Mouse (Mus musculus) liver, embryonic 11.5 days (tissue): ENCODE results near the gene Galnt10. TPM values are rescaled to one million over a fixed set of nuclear protein-coding genes. Genes with fewer than 3 reads are reported as not detected.

ENCODE experiments used
- ATAC-seq: fragments of 200-750 bp; cut with Nextera tagmentation; replicated peaks from 2 replicates; pipeline ENCODE4 v1.8.0; 2017; ENCODE audit warnings: moderate number of reproducible peaks, mild to moderate bottlenecking, moderate TSS enrichment, moderate library complexity; ENCODE audit not compliant: low FRiP score
- DNase-seq: peaks from one replicate; pipeline ENCODE4 v3.0.0-alpha.2; 2017; ENCODE audit warnings: low spot score
- H3K27ac ChIP-seq: fragments of 300-500 bp; sonication (generic); 2 replicates; pipeline ENCODE4 v1.5.1; 2014; ENCODE audit warnings: mild to moderate bottlenecking, low read depth, low read length, control low read depth
- H3K27me3 ChIP-seq: fragments of 300-500 bp; sonication (generic); replicated peaks from 2 replicates; pipeline ENCODE4 v1.6.1; 2014; ENCODE audit warnings: low read length, mixed read lengths; ENCODE audit not compliant: control insufficient read depth, insufficient read depth
- H3K36me3 ChIP-seq: fragments of 300-500 bp; sonication (generic); 2 replicates; pipeline ENCODE4 v1.6.1; 2014; ENCODE audit warnings: mild to moderate bottlenecking, low read length, moderate library complexity, mixed read lengths; ENCODE audit not compliant: control insufficient read depth, insufficient read depth
- H3K4me1 ChIP-seq: fragments of 300-500 bp; sonication (generic); replicated peaks from 2 replicates; pipeline ENCODE4 v1.6.1; 2014; ENCODE audit warnings: low read length, mixed read lengths; ENCODE audit not compliant: control insufficient read depth, insufficient read depth
- H3K4me2 ChIP-seq: fragments of 300-500 bp; sonication (generic); 2 replicates; pipeline ENCODE4 v1.6.1; 2014; ENCODE audit warnings: mild to moderate bottlenecking, control low read depth, moderate library complexity
- H3K4me3 ChIP-seq: fragments of 300-500 bp; sonication (generic); 2 replicates; pipeline ENCODE4 v1.5.1; 2014; ENCODE audit warnings: low read depth, low read length, control low read depth
- H3K9ac ChIP-seq: fragments of 300-500 bp; sonication (generic); 2 replicates; pipeline ENCODE4 v1.6.1; 2014; ENCODE audit warnings: low read depth, low read length, control low read depth
- H3K9me3 ChIP-seq: fragments of 300-500 bp; sonication (generic); 2 replicates; pipeline ENCODE4 v1.6.1; 2016; ENCODE audit warnings: low read length, inconsistent platforms, mixed read lengths; ENCODE audit not compliant: control insufficient read depth
- WGBS: fragments of 180-500 bp; shearing (Covaris S2); extraction: QIAGEN DNeasy Blood & Tissue Kit; methylation state at CpG from one replicate; pipeline ENCODE4 v1.1.7; 2014; 5-methylcytosine and 5-hydroxymethylcytosine counted together
- polyA plus RNA-seq: library from polyadenylated mRNA; unstranded; fragments of >200 nt; fragmentation: Nextera tagmentation; extraction: Ambion mirVana; gene quantifications from 2 replicates; pipeline ENCODE4 v1.2.1, GENCODE M21; 2014

The Galnt10 gene
- polyA plus RNA-seq, 1 experiment from 2014 or later: 17.5 TPM

DNA sequence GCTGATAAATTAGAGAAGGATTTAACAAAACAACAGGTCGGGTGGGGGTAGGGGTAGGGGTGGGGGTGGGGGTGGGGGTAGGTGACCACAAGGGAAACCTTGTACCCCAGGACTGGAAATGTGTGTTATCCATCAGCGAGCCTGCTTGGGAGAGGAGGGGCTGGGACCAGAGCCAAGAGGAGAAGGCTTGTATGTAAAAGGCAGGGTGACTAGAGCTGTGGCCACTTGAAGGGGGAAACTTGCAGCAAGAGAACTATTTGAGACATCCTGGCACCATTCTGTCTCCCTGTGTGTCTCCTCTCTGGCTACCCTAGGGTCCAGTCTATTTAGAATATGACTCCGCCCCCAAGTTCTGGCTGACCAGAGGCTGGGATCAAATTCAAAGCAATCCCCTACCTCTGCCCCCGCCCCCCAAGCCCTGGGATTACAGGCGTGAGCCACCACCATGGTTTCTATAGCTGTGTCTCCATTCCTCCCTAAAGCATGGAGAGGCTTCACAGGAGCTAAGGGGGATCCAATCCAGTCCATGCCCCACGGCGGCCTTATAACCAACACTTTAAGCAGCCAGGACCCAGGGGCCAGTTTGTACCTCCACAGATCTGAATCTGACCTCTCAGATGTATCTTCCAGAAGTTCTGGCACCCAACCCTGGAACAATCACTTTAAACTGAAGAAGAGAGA, 13.3 kb upstream of the Galnt10 start:
- no peak overlapping the region for H3K9ac ChIP-seq
- H3K4me1 ChIP-seq: no peaks in the 10 kb centered on the region
- no peaks in the 10 kb centered on the region for H3K9me3 ChIP-seq
- no peak overlapping the region for H3K27ac ChIP-seq
- H3K27me3 ChIP-seq: peaks cover 9% of the 10 kb centered on the region
- no peak for ATAC-seq
- WGBS: 72% methylated on average over 7 of the region's 7 CpGs
- no peak for DNase-seq
- H3K4me2 ChIP-seq: no peak overlapping the region
- H3K4me3 ChIP-seq: no peak overlapping the region
- no peaks in the 10 kb centered on the region for H3K36me3 ChIP-seq

DNA sequence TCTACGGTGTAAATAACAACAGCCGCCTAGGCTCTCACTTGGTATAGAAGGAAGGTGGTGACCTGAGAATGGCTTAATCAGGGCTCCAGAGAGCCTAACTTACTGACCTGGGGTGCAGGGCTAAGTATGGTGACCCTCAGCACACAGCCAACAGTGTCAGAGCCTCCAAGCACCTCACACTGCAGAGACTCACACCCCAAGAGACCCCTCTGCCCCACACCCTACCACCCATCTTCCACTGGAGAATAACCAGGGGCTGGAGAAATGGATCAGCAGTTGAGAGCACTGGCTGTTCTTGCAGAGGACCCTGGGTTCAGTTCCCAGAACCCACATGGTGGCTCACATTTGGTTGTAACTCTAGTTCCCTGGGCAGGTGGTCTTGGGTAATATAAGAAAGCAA, 12.2 kb upstream of the Galnt10 start:
- no peaks in the 10 kb centered on the region for H3K4me1 ChIP-seq
- no peaks in the 10 kb centered on the region for H3K9me3 ChIP-seq
- ATAC-seq (no peak), DNase-seq (no peak)
- H3K4me3 ChIP-seq: no peak overlapping the region
- H3K27ac ChIP-seq: no peak overlapping the region
- no peak overlapping the region for H3K9ac ChIP-seq
- peaks cover 9% of the 10 kb centered on the region for H3K27me3 ChIP-seq
- no peaks in the 10 kb centered on the region for H3K36me3 ChIP-seq
- WGBS: 80% methylated on average over 2 of the region's 2 CpGs
- H3K4me2 ChIP-seq: no peak overlapping the region

DNA sequence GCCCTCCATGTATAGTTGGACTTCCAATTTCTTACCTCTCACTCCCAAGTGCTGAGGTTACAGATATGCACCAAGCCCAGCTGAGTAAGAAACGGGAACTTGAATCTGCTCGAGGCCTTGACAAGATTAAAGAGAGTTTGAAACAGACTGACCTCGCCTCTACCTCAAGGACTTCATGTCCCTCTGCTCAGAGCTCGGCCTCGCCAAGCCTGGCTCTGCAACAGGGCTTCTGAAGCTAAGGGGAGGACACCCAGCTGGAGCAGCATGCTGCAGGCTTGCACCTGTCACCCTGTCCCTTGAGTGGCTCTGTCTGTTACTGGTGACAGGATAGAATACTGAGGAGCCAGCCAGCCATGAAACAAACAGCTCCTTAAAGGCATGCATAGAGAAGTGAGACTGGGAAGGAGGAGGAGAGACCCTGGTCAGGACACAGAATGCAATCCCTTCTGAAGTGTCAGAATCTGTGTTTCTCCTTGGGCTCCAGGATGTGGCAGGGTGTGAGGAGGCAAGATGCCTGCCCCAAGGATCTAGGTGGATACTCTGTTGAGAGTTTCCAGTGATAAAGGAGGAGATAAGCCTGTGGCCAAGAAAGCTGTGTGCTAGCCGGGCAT, 11.2 kb upstream of the Galnt10 start:
- Histone ChIP-seq H3K27ac (no peak overlapping the region), H3K36me3 (no peaks in the 10 kb centered on the region), H3K4me1 (no peaks in the 10 kb centered on the region), H3K4me3 (no peak overlapping the region), H3K4me2 (no peak overlapping the region), H3K9me3 (no peaks in the 10 kb centered on the region), H3K27me3 (peaks cover 9% of the 10 kb centered on the region), H3K9ac (no peak overlapping the region)
- no peak for DNase-seq
- no peak for ATAC-seq
- 62% methylated on average over 6 of the region's 6 CpGs for WGBS

DNA sequence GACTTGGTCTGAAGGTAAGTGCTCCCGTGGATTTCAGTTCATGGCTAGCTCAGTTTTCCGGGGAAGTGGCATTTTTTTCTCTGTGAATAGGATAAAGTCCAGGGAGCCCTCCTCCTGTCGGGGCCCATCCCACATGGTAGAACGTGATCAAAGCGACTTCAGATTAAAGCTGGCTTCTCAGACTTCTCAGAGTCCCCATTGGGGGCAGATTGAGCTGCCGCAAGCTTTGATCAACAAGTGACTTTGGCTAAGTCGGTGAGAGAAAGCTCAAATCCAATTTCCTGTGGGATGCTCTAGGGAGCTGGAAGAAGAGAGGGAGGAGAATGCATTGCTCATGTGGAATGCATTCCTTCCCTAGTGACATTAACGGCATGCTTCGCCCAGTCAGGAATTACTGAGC, 10.1 kb upstream of the Galnt10 start:
- Histone ChIP-seq H3K4me2 (no peak overlapping the region), H3K9me3 (no peaks in the 10 kb centered on the region), H3K4me1 (no peaks in the 10 kb centered on the region), H3K27me3 (peaks cover 9% of the 10 kb centered on the region), H3K36me3 (no peaks in the 10 kb centered on the region), H3K4me3 (no peak overlapping the region), H3K9ac (no peak overlapping the region), H3K27ac (no peak overlapping the region)
- WGBS: 23% methylated on average over 9 of the region's 9 CpGs
- ATAC-seq (no peak), DNase-seq (no peak)

DNA sequence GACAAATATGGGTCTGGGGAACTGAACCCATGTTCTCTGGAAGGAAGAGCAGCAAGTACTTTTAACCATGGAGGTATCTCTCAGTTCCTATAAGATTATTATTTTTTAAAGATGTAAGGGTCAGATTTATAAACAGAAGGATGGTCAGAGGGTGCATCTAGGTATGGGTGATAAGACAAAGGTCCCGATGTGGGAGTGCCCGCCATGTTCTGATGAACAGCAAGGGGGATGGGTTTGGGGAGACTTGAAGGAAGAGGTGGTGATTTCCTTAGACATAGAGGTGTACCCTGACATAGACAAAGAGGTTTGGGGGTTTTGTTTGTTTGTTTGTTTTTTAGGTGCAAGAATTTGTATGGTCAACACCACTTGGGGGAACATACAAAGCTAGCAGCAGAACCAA, 1.6 kb upstream of the Galnt10 start:
- 53% methylated on average over 2 of the region's 2 CpGs for WGBS
- Histone ChIP-seq H3K27me3 (peaks cover 4% of the 10 kb centered on the region; the same call in 1 of the 2 replicates), H3K9ac (0 out of 2 replicates have a peak overlapping the region, but pooled peaks have one; percentile 12)

DNA sequence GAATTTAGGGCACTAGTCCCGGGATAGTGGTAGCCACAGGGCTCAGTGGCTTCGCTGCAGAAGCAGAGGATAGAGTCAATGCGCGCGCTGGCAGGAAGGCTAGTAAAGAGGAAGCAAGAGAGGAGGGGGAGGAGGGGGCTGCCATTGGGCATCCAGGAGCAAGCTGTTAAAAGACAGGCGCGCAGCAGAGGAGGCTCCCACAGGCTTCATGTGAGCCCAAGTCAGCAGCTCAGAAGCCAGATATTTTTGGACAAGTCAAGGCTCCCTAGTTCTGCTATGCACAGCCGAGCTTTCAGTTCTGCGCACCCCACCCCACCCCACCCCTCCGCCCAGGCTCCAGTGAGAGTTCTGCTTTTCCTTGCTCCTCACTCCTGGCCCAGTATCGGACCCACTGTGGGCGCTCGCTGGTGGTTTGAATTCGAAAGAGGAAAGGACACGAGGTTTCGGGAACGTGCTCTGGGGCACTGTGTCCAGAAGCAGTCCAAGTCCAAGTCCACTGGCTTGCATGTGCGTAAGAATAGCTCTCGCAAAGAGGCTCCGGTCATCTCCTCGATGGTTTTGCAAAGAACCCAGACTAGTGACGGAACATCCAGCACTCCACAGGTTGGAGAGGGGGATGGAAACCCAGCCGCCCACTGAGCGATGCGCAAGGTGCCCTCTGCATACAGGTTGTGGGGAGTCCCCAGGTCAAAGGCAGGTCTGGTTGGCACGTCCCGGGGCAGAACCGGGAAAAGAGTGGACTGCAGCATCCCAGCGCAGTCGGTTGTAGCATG, 811 bp upstream of the Galnt10 start:
- Histone ChIP-seq H3K4me2 (peak overlapping the region; percentile 84), H3K9ac (peak overlapping the region; percentile 90), H3K9me3 (no peaks in the 10 kb centered on the region), H3K4me1 (peaks cover 15% of the 10 kb centered on the region), H3K27me3 (peaks cover 4% of the 10 kb centered on the region; the same call in 1 of the 2 replicates), H3K27ac (peak overlapping the region; percentile 26; the same call in 1 of the 2 replicates), H3K4me3 (peak overlapping the region; percentile 84), H3K36me3 (no peaks in the 10 kb centered on the region)
- DNase-seq (no peak), ATAC-seq (peak; percentile 48)
- 1% methylated on average over 29 of the region's 30 CpGs for WGBS

More for the DNA sequence above, 1.6 kb upstream of the Galnt10 start:
- Histone ChIP-seq H3K9me3 (no peaks in the 10 kb centered on the region), H3K4me3 (no peak overlapping the region; the same call in 1 of the 2 replicates), H3K27ac (no peak overlapping the region), H3K4me2 (peak overlapping the region; percentile 84), H3K4me1 (peaks cover 11% of the 10 kb centered on the region), H3K36me3 (no peaks in the 10 kb centered on the region)
- no peak for DNase-seq
- no peak for ATAC-seq

DNA sequence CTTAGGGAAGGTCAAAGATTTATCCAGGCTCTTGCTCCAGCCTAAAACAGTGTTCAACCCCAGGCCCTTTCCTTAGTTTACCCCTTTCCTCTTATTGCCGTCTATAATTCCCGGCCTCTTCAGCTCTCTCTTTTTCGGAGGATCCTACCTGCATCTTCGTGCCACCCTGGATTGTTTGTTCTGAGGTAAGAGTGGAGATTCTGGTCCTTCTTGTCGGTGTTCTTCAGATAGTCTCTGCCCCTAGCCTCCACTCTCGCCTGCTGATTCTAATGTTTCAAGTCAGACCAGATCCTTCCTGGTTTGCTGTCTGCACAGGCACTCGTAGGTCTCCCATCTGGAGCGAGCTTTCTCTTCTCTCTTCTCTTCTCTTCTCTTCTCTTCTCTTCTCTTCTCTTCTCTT, 605 bp downstream of the Galnt10 start:
- peak overlapping the region; percentile 84 for H3K4me3 ChIP-seq
- H3K4me2 ChIP-seq: peak overlapping the region; percentile 84
- H3K27me3 ChIP-seq: peaks cover 4% of the 10 kb centered on the region; the same call in 1 of the 2 replicates
- ATAC-seq (no peak), DNase-seq (no peak)
- H3K9ac ChIP-seq: peak overlapping the region; percentile 90
- H3K4me1 ChIP-seq: peaks cover 29% of the 10 kb centered on the region
- no peaks in the 10 kb centered on the region for H3K36me3 ChIP-seq
- no peak overlapping the region for H3K27ac ChIP-seq
- H3K9me3 ChIP-seq: no peaks in the 10 kb centered on the region
- 16% methylated on average over 8 of the region's 8 CpGs for WGBS

DNA sequence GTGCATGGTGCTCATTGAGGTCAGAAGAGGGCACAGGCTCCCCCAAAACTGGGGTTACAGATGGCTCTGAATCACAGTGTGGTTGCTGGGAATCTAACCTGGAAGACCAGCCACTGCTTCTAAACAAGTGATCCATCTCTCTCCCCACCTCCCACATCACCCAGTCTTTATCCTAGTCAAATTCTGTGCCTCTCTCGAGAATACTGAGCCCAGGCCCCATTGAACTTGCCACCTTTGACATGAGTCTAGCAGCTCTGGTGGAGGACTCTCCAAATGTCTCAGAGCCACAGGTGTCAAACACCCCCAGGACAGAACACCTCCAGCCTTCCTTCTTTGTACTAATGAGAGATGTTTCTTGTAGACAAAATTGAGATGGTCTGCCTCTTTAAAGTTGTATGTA, 1.2 kb downstream of the Galnt10 start:
- 25% methylated on average over 1 of the region's 1 CpGs for WGBS
- Histone ChIP-seq H3K27me3 (peaks cover 4% of the 10 kb centered on the region; the same call in 1 of the 2 replicates), H3K4me3 (peak overlapping the region; percentile 84), H3K9me3 (no peaks in the 10 kb centered on the region), H3K4me1 (peaks cover 35% of the 10 kb centered on the region), H3K36me3 (no peaks in the 10 kb centered on the region), H3K9ac (peak overlapping the region; percentile 90; the same call in 1 of the 2 replicates), H3K27ac (no peak overlapping the region), H3K4me2 (peak overlapping the region; percentile 84)
- ATAC-seq: no peak
- DNase-seq: no peak
